Mouse (Mus musculus): ENCODE results near the gene Gsap.
"Not testable (repeated sequence)": the region's sequence is repeated elsewhere in the genome, so short reads cannot be mapped to it uniquely, and the experiment has no call there.

The Gsap gene

GRCm38 (mm10) chr5:21254731-21255525, 68.9 kb downstream of the Gsap start:
- in situ Hi-C loops (cut with MboI; ENCODE audit: low pct_unique_long_range_greater_than_20kb in 1 of 2, low sequenced_read_pairs in 2 of 2, unreplicated experiment in 1 of 2), result no loop called here

DNA sequence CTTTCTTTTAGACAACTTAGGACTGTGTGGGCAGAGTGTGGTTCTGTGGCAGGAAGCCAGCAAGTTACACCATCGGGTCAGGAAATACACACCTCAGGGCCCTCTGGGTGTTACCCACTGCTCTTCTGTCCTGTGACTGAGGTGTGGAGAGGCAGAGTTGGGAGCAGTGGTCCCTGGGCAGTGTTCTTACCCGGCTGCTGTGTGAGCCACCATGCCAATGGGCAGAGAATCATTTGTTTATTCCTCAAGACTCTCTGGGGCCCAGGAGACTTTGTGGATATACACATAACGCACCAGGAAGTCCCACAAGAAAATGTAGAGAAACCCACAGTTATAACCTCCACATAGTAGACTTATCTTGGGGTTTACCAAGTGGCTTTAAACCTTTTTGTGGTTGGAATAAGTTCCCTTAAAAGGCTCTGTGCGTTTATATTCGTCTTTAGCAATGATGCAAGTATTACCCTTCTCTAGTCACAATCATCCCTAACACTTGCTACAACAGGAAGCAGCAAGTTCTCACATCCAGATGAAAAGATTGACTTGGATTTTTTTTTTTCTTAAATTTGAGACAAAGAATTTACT, 69.6 kb downstream of the Gsap start:
- in situ Hi-C loops (cut with MboI; ENCODE audit: low pct_unique_long_range_greater_than_20kb in 1 of 2, low sequenced_read_pairs in 2 of 2, unreplicated experiment in 1 of 2), result no loop called here

- in situ Hi-C loops (cut with MboI; ENCODE audit: low pct_unique_long_range_greater_than_20kb in 1 of 2, low sequenced_read_pairs in 2 of 2, unreplicated experiment in 1 of 2), result no loop called here
Observed at GRCm38 (mm10) chr5:21257126-21257525, 71.1 kb downstream of the Gsap start.

DNA sequence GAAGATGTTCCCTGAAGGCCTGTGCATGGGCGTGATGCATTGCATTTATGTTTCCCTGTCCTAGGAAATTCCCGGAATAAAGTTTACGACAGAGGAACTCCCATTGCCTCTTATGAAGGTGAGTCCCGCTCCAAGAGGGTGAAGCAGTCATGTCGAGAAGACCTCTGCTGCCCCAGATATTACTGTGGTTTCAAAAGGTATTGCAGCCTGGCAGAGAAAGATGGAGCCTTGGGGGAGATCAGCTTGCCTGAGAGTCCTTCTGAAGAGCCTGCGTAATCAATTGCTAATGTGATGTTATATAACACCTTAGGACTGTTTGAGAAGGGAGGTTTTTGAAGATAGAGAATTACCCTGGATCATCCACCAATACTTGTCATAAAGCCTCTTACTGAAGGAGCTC, 71.8 kb downstream of the Gsap start:
- in situ Hi-C loops (cut with MboI; ENCODE audit: low pct_unique_long_range_greater_than_20kb in 1 of 2, low sequenced_read_pairs in 2 of 2, unreplicated experiment in 1 of 2), result no loop called here

- in situ Hi-C loops (cut with MboI; ENCODE audit: low pct_unique_long_range_greater_than_20kb in 1 of 2, low sequenced_read_pairs in 2 of 2, unreplicated experiment in 1 of 2), result loop anchor here in 1 of 2 experiments (5.0 kb wide), 1 partner anchor 327 kb away; no protein-coding TSS in a partner anchor
Observed at GRCm38 (mm10) chr5:21260746-21261145, 74.7 kb downstream of the Gsap start.

DNA sequence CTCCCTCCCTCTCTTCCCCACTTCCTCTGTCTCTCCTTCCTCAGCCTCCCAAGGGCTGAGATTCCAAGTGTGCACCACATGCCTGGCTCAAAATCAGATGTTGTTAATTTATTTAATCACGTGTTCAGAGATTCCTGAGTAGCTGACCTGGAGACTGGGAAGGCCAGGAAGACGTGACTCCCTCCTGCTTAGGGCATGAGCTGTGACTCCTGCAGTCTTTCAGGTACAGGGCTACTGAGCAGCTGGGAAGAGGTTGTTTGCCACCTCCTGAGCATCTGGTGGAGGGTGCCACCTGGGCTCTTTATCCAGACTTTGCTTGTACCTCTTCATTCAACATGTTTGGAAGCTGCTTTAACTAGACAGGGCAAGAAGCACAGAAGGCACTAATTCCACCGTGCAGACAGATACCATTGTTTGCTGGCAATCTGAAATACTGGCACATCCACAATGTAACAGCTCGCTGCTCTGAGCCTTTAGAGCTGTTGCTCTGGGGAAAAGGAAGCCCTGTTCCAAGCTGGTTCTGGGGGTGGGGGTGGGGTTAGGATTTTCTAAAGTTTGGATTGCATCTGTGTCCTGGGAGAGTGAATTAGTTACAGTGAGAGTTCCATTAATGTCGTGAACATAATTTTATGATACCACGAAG, 75.3 kb downstream of the Gsap start:
- in situ Hi-C loops (cut with MboI; ENCODE audit: low pct_unique_long_range_greater_than_20kb in 1 of 2, low sequenced_read_pairs in 2 of 2, unreplicated experiment in 1 of 2), result loop anchor here in 1 of 2 experiments (5.0 kb wide), 1 partner anchor 326 kb away; no protein-coding TSS in a partner anchor

- in situ Hi-C loops (cut with MboI; ENCODE audit: low pct_unique_long_range_greater_than_20kb in 1 of 2, low sequenced_read_pairs in 2 of 2, unreplicated experiment in 1 of 2), result loop anchor here in 1 of 2 experiments (5.0 kb wide), 1 partner anchor 324 kb away; no protein-coding TSS in a partner anchor
Observed at GRCm38 (mm10) chr5:21263202-21264055, 77.4 kb downstream of the Gsap start.

GRCm38 (mm10) chr5:21264352-21265021, 78.4 kb downstream of the Gsap start:
- in situ Hi-C loops (cut with MboI; ENCODE audit: low pct_unique_long_range_greater_than_20kb in 1 of 2, low sequenced_read_pairs in 2 of 2, unreplicated experiment in 1 of 2), result loop anchor here in 1 of 2 experiments (5.0 kb wide), 1 partner anchor 323 kb away; no protein-coding TSS in a partner anchor

DNA sequence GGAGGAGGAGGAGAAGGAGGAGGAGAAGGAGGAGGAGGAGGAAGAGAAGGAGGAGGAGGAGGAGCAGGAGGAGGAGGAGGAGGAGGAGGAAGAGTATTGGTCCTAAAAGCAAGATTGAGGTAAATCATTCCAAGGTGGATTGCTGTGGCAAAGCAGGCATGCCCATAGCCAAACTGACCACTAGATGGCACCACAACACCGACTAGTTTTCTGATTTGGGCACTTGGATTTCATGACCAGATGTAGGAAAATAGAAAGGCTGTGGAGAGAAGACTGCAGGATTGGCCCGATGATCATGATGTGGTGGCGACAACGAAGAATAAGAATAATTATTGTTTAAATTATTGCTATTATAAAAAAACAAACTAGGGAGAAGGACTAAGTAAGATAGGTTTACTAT, 79.0 kb downstream of the Gsap start:
- in situ Hi-C loops (cut with MboI; ENCODE audit: low pct_unique_long_range_greater_than_20kb in 1 of 2, low sequenced_read_pairs in 2 of 2, unreplicated experiment in 1 of 2), result no loop called here

DNA sequence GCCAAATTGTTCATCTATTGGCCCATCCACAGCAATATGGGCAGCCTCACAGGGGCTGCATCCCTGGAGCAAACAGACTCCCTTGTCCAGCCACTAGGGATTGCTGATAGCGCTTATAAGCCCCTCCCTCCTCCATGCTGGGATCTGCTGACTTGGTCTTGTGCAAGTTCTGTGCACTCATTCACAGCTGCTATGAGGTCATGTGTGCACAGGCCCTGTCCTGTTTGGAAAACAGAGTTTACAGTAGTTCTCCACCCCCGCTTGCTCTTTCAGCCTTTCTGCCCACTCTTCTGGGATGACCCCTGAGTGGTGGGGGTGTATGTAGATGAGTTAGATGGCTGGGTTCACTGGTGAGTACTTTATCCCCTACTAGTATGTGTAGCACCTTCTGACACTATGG, 81.0 kb downstream of the Gsap start:
- in situ Hi-C loops (cut with MboI; ENCODE audit: low pct_unique_long_range_greater_than_20kb in 1 of 2, low sequenced_read_pairs in 2 of 2, unreplicated experiment in 1 of 2), result no loop called here

DNA sequence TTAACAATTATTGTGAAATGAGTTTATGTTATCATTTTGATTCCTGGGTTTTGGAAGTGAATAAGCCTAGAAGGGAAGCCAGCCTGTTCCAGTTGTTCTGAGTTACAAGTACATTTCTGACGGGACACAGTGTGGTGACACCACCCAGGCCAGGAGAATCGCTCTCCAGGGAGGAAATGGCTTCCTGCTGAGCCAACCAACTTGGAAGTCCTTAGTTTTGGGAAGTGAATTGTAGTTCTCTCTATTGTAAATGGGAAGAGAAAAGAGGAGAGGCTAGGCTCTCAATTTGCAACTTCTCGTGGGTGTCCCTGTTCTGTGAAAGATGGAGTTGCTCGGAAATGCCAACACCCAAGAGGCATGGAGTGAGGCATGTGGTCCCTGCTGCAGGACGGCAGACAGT, 83.4 kb downstream of the Gsap start:
- in situ Hi-C loops (cut with MboI; ENCODE audit: low pct_unique_long_range_greater_than_20kb in 1 of 2, low sequenced_read_pairs in 2 of 2, unreplicated experiment in 1 of 2), result no loop called here

GRCm38 (mm10) chr5:21270756-21271155, 84.7 kb downstream of the Gsap start:
- in situ Hi-C loops (cut with MboI; ENCODE audit: low pct_unique_long_range_greater_than_20kb in 1 of 2, low sequenced_read_pairs in 2 of 2, unreplicated experiment in 1 of 2), result no loop called here

GRCm38 (mm10) chr5:21271386-21272354, 85.6 kb downstream of the Gsap start:
- in situ Hi-C loops (cut with MboI; ENCODE audit: low pct_unique_long_range_greater_than_20kb in 1 of 2, low sequenced_read_pairs in 2 of 2, unreplicated experiment in 1 of 2), result no loop called here

GRCm38 (mm10) chr5:21277685-21278084, 91.6 kb downstream of the Gsap start:
- in situ Hi-C loops (cut with MboI; ENCODE audit: low pct_unique_long_range_greater_than_20kb in 1 of 2, low sequenced_read_pairs in 2 of 2, unreplicated experiment in 1 of 2), result not testable (repeated sequence)

DNA sequence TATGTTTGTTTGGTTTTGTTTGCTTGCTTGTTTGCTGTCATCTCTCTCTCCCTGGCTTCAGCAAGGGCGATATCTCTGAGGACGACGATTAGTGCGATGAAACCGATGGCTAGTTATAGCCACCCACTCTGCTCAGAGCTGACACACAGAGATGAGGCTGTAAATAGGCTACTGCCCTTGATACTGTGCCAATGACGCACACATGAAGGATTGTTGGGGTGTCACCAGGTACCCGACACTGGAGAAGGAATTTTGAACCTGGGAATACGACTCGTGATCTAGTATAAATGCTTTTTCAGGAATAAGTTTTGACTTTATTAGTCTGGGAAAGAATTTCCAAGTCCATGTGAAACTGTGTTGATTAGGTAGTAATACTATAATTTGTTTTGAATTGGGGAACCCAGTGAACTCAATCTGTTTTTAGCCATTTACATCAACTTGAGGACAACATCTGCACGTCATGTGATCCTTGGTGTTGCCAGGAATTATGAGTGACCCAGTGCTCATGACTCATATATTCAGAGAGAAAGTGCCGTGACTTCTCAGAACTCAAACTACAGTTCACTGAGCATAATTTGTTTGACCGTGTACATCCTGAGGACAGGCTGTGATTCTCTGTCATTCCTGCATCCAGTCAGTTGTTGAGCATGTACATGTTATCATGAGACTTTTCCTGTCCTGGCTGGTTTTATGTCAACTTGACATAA, 97.5 kb downstream of the Gsap start:
- in situ Hi-C loops (cut with MboI; ENCODE audit: low pct_unique_long_range_greater_than_20kb in 1 of 2, low sequenced_read_pairs in 2 of 2, unreplicated experiment in 1 of 2), result no loop called here

GRCm38 (mm10) chr5:21288658-21289435, 102.8 kb downstream of the Gsap start:
- in situ Hi-C loops (cut with MboI; ENCODE audit: low pct_unique_long_range_greater_than_20kb in 1 of 2, low sequenced_read_pairs in 2 of 2, unreplicated experiment in 1 of 2), result no loop called here
